Comparison of ENCODE assay signal across 26 mouse cellular contexts in the genomic region with DNA sequence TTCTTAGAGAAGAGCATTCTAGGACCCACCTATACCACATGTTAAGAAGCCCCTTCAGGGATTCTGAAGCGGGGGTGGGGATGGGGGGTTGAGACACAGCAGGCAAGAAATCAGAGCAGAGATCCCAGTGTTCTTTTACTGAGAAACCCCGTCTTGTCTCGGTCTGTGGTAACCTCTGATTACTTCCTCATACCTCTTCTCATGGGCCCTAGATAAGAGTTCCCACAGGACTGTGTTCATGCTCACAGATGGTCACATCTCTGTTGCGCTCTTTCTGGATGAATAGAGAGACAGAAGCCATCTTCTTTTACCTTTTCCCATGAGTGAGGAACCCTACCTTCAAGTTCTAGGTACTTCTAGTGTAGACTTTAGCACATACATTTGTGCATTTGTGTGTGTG.
DNase-seq lines count a peak whose midpoint lies in the region; ATAC-seq and TF ChIP-seq lines count a peak whose summit lies in the region.
"Had no signal": no experiment of that assay in that cellular context is flagged by ENCODE, and none has a peak within 500 bp of the region (broad histone marks: within the 10 kb centered on the region; RNA-seq: fewer than 3 reads in every experiment).

No protein-coding gene starts in this region.

- H3K27me3 ChIP-seq in intestine, embryonic 16.5 days (replicated peaks; ENCODE audit: control insufficient read depth, insufficient read depth, low read length) = no peaks in the 10 kb centered on the region
- no peaks in the 10 kb centered on the region for H3K27me3 ChIP-seq in small intestine, adult 2 months (ENCODE audit: control insufficient read depth, insufficient read depth, low read length)
- H3K27me3 ChIP-seq: CH12.LX; heart, embryonic 13.5 days; Patski had no signal

- H3K9me3 ChIP-seq in intestine, embryonic 16.5 days (ENCODE audit: control insufficient read depth, low read length) = no peaks in the 10 kb centered on the region
- H3K9me3 ChIP-seq: embryonic facial prominence, embryonic 10.5 days; embryonic facial prominence, embryonic 13.5 days; forebrain, embryonic 12.5 days; forebrain, embryonic 15.5 days; heart, embryonic 10.5 days; heart, embryonic 13.5 days had no signal

- peaks cover 14% of the 10 kb centered on the region for H3K4me1 ChIP-seq in intestine, embryonic 16.5 days (ENCODE audit: control insufficient read depth, insufficient read depth, low read length)
- peaks cover 17% of the 10 kb centered on the region; the same call in 1 of the 2 replicates for H3K4me1 ChIP-seq in small intestine, adult 2 months (ENCODE audit: control insufficient read depth, insufficient read depth, insufficient read length, low read length)

- no peak for TF ChIP-seq CTCF in small intestine, adult 2 months (IDR thresholded peaks at IDR 0.05; ENCODE audit: extremely low read depth, insufficient read length, insufficient replicate concordance, low read depth, low read length)

- H3K27ac ChIP-seq in intestine, embryonic 16.5 days (ENCODE audit: low read length) = no peak overlapping the region
- peak overlapping the region; percentile 24; the same call in 1 of the 2 replicates for H3K27ac ChIP-seq in small intestine, adult 2 months (ENCODE audit: insufficient read depth, low read depth, low read length)
- H3K27ac ChIP-seq: embryonic facial prominence, embryonic 10.5 days; embryonic facial prominence, embryonic 13.5 days; forebrain, embryonic 12.5 days; forebrain, embryonic 15.5 days; heart, embryonic 13.5 days; hindbrain, embryonic 14.5 days; hindbrain, postnatal 0 days had no signal

- WGBS in intestine, embryonic 16.5 days = 60% methylated on average over 4 of the region's 4 CpGs
- 30% methylated on average over 4 of the region's 4 CpGs for WGBS in small intestine, adult 2 months

- ATAC-seq in common myeloid progenitor, adult 5-6 weeks (replicated peaks; ENCODE audit: low read depth, poor library complexity, severe bottlenecking) = peak; percentile 61; the same call in 1 of the 2 replicates
- ATAC-seq in intestine, embryonic 16.5 days = peak; percentile 75
- ATAC-seq: forebrain, embryonic 15.5 days; hindbrain, postnatal 0 days; Patski had no signal

- no peak overlapping the region for H3K4me3 ChIP-seq in intestine, embryonic 16.5 days (ENCODE audit: low read length)
- H3K4me3 ChIP-seq in small intestine, adult 2 months (ENCODE audit: low read depth, low read length) = no peak overlapping the region
- H3K4me3 ChIP-seq: embryonic facial prominence, embryonic 10.5 days; embryonic facial prominence, embryonic 13.5 days; erythroblast, embryonic 14.5 days; forebrain, embryonic 12.5 days; forebrain, embryonic 15.5 days; heart, embryonic 10.5 days; heart, embryonic 13.5 days had no signal

- H3K9ac ChIP-seq in intestine, embryonic 16.5 days (ENCODE audit: low read depth, low read length) = no peak overlapping the region
- H3K9ac ChIP-seq: embryonic facial prominence, embryonic 13.5 days; forebrain, embryonic 12.5 days; forebrain, embryonic 15.5 days; heart, embryonic 13.5 days; hindbrain, embryonic 14.5 days had no signal

- no peaks in the 10 kb centered on the region for H3K36me3 ChIP-seq in intestine, embryonic 16.5 days (ENCODE audit: control insufficient read depth, insufficient read depth, low read length)
- no peaks in the 10 kb centered on the region for H3K36me3 ChIP-seq in small intestine, adult 2 months (ENCODE audit: control insufficient read depth, insufficient read depth, low read length)
- H3K36me3 ChIP-seq: embryonic facial prominence, embryonic 10.5 days; embryonic facial prominence, embryonic 13.5 days; forebrain, embryonic 12.5 days; forebrain, embryonic 15.5 days; G1E; heart, embryonic 10.5 days; heart, embryonic 13.5 days had no signal

- no peak for DNase-seq in right cerebral cortex, postnatal 14 days
- no peak for DNase-seq in ovary, postnatal 36 days (ENCODE audit: low spot score)
- no peak for DNase-seq in cerebellum, adult 9-10 months
- DNase-seq: B cell, adult 2 months; cerebellum, adult 18-20 months; cerebellum, adult 9-11 months; cerebellum, postnatal 25 days; gastrocnemius, postnatal 25 days; heart, adult 18-20 months; heart, postnatal 14 days; heart, postnatal 4 days had no signal

- peak overlapping the region; percentile 38 for H3K4me2 ChIP-seq in intestine, embryonic 16.5 days (ENCODE audit: low read depth, low read length)
- H3K4me2 ChIP-seq: embryonic facial prominence, embryonic 13.5 days; forebrain, embryonic 12.5 days; forebrain, embryonic 15.5 days; heart, embryonic 13.5 days; hindbrain, embryonic 14.5 days had no signal

- TF ChIP-seq POLR2A in small intestine, adult 2 months (IDR thresholded peaks at IDR 0.05; ENCODE audit: low read depth, low read length) = no peak
